Mouse (Mus musculus) left cerebral cortex, postnatal 36 days (tissue): ENCODE results near the gene Sdk2. TPM values are rescaled to one million over a fixed set of nuclear protein-coding genes. Genes with fewer than 3 reads are reported as not detected.

ENCODE experiments used
- DNase-seq, 2 experiments: peaks; one replicate each; pipeline ENCODE4 v3.0.0; 2021 to 2022; ENCODE audit warnings: low spot score in 2 of 2, mixed read lengths in 1 of 2
- intact Hi-C: fragments of 180-260 bp; cut with DNase I; formaldehyde crosslinking; loops from one replicate; pipeline ENCODE4 v1.15.1; 2025
- total RNA-seq, 2 experiments: library from RNA; stranded (reverse); gene quantifications; 2 replicates each; pipeline ENCODE4 v1.2.3; 2021

Gene Sdk2
- total RNA-seq, 2 experiments from 2014 or later, result 29.3 to 35.2 TPM

DNA sequence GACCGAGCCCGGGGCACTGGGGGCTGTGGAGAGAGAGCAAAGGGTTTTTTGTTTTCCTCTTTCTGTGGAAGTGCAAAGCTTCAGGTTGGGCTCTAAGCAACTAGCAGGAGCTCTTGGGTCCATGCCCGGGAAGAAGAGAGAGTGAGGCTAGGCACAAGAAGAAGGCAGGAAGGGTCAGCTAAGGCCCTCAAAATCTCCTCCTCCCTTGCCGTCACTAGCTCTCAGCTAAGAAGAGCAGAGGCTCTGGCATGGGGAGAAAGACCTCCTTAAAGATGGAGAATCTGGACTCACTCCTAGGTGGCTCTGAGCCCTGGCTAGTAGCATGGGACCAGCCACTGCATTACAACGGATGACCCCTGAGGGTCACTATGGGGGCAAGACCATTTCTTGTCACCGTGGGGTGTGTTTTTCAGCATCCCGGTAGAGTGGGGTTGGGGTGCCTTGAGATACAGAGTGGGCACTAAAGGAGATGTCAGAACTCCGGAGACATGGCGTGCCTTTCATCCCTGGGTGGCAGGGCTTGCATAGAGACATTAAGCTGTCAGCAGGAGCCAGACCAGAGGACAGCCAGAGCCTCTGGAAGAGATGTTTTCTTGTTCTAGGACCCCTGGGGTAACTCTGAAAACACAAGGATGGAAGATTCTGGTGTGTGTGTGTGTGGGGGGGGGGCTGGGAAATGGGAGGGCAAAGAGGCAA is 260.3 kb downstream of the Sdk2 start:
- intact Hi-C loops, result loop anchor here (2.0 to 10.0 kb wide), 3 partner anchors 56 to 632 kb away; partner anchors contain the start of gene Cdc42ep4
- DNase-seq, result no peak

DNA sequence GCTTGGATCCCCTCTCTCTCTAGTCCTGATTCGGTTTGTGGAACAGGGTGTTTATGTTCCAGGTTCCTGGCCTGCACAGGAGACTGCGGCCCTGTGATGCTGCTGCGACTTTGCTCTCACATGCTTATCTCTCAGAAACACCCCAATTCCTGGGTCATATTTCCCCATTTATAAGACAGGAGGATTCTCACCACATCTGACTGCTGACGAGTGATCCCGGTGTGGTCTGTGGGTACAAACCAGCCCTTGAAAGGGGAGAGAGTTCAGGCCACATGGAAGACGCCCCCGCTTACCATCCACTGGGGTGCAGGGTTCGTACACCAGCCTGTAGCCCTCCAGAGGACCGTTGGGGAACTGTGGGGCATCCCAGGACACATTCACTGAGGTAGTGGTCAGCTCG is 260.9 kb downstream of the Sdk2 start:
- intact Hi-C loops, result loop anchor here (2.0 to 10.0 kb wide), 3 partner anchors 55 to 631 kb away; partner anchors contain the start of gene Cdc42ep4
- DNase-seq, result no peak

DNA sequence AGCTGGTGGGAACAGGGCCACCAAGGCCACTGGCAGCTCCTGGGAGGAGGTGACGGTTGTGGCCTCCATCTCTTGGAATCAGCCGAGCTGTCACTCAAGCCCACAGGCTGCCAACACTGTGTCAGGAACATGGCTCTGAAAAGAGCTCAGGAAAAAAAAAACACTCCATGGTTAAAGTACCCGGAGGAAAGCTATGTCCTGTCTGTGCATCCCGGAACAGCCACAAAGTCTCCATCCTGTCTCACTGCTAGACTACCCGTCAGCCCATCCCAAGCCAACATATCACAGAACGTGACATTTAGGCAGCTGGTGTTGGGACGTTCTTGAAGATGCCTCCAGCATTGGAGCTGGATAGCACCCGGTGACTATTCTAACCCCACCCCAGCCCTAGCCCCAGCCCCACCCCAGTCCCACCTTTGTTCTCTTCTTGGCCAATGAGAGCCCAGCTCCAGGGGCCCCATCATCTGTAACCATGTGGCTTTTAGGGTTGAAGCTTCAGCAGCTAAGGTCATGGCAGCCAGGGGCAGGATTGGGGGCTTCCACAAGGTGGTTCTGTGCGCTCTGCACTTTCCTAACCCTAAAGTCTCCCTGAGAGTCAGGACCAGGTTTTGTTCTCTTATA is 263.4 kb downstream of the Sdk2 start:
- DNase-seq, result no peak
- intact Hi-C loops, result loop anchor here (10.0 kb wide), 2 partner anchors 499 to 629 kb away; no protein-coding TSS in a partner anchor

DNA sequence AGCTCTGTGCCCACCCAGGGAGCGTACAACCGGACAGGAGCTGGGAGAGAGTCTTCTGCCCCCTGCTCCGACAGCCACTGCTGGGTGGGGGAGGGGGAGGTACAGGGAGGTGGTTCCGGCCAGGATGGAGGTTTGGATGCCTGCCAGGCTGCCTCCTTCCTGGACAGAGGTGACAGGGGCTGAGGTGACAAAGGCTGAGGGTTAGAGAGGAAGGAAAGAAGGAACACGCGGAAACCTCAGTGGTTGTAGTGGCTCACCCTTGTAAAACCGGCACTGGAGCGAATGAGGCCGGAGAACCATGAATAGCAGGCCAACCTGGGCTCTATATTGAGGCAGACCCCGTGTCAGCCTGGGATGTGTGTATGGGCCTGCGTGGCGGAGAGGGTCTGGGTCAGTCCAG is 264.4 kb downstream of the Sdk2 start:
- intact Hi-C loops, result loop anchor here (10.0 kb wide), 2 partner anchors 498 to 628 kb away; no protein-coding TSS in a partner anchor
- no peak for DNase-seq

DNA sequence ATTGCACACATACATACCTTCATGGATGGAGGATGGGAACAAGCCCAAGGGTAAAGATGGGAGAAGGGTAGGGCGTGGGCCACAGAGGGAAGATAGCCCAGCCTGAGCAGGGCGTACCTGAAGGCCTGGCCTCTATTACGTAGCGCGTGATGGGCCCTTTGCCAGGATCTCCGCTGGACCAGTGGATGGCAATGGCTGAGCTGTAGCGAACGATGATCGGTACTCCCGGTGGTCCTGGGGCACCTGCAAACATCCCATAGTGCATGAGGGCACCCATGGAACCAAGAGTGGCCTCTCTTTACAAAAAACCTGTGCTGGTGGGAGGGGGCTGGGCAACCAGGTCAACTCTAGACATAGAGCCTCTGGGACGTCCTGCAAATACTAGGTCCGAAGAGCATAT is 266.8 kb downstream of the Sdk2 start:
- no peak for DNase-seq
- intact Hi-C loops, result loop anchor here (10.0 kb wide), 2 partner anchors 495 to 625 kb away; no protein-coding TSS in a partner anchor

DNA sequence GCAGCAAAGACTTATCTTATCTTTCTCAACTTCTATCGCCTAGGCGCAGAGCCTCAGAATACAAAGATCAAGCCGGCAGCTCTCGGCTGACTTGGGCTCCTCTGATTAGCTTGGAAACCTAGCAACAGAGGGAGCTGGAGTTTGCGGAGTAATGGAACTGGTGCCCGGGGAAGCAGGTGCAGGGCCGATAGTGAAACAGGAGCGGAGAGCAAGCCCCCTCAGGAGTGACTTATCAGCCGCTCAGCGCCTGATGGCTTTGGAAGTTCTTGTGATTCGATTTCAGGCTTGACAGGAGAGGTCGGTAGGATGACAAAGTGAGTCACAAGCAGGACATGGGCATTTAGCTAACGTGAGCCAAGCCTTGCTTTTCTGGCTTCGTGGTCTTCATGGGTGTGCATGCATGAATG is 267.8 kb downstream of the Sdk2 start:
- DNase-seq, result no peak
- intact Hi-C loops, result no loop called here

DNA sequence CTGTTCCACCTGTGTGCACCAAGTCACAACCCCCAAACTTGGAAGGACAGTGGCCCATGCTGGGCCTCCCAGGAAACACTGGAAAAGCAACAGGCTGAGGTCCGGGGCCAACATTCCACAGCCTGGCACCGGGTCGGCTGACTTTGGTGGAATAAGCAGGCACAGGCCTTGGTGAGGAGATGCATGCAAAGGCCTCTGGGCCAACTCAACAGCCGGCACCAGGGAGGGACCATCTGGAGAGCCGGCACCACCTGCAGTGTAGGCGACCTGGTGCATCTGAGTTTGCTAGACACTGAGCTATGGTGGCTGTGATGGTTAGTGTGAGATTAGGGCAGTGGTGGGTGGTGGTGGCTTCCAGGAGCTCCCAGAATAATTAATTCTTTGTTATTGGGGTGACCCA is 268.8 kb downstream of the Sdk2 start:
- intact Hi-C loops, result no loop called here
- peak in 1 of 2 experiments; percentile 70 for DNase-seq

DNA sequence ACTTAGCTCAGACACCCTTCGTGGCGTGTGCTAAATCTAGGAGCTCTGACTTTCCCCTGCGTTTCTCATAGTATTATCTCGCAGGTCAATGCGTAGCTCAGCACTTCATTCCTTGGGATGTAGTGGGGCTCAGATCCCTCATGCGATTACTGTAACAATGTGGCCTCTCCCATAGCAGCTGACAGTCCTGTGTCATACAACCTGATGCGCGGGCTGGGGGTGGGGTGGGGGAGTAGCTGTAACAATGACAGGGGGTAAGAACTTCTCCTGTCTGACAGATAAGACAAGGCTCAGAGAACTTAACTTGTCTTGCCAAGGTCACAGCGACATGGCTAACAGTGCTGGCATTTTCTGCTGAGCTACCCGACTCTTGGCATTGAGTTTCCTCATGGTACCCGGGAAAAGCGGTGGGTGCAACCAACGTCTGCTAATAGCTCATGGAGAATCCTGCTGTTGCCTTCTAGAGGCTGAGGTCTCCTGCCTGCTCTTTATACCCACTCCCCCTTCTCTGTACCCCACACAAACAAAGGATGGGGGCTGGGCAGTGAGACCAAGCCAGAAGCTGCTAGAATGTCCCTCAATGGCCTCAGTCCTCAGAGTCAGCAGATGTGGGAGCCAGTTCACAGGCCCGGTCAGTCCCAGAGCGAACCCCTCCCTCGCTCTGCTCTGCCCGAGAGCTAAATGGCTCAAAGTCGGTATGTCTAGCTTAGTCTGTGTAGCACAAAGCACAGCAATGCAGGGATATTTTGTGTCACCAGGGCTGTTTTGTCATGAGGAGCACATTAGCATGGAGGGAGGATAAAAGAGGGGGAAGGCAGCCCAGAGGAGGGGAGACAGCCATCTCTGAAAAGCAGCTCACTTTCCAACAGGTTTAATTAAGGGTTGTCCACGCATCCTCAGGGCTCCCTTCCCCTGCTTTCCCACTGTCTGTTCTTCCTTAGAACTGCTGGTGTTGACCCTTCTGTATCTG is 269.5 kb downstream of the Sdk2 start:
- DNase-seq, result no peak
- intact Hi-C loops, result no loop called here

DNA sequence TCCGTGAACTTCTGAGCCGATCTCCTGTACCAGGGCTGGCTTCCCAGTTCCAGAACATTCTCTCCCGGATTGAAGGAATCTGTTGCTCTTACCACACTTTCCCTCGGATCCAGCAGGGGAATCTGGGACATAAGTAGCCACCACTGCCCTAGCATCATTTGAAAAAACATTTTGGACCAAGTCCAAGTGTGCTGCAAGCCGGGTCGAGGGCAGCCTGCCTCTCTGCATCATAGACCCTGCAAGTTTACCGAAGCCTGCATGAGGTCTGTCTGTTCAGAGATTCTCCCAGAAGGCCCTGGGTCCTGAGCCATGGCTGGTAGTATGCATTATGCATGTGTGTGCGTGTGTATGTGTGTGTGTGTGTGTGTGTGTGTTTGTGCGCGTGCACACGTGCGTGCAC is 271.0 kb downstream of the Sdk2 start:
- no peak for DNase-seq
- intact Hi-C loops, result no loop called here

DNA sequence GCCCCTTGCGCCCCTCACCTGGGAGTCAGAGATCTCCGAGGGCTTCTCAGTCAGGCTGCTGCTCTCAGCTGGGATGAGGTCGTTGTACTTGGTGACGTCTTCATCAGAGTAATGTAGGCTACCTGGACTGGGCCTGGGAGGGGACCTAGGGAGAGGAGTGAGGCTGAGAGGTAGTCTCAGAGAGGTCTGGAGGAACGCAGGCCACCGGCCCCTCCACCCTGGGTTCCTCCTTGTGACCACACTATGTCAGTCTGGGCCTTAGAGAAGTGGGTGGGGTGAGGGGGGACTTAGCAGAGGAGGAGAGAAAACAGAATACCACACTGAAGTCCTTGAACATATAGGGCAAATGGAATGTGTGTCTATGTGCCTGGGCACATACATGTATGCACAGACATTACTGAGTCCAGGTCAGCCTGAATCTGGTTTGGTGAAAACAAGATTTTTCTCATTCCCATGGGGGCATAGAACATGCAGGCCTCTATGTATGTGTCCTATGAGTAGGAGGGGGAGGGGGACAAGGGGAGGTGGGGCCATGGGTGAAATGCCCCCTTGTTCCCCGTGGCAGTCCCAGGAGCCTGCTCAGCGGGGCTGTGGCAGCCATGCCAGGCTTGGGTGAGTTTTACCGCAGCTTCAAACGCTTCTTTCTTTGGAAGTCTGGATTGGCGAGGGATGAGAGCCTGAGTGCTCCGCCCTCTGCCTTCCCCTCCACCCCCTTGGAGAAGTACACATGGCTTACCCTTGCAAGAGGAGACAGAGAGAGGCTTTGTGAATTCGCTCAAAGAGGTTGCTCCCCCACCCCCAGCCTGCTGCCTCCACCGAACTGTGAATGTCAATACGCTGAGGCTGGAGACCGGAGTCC is 275.3 kb downstream of the Sdk2 start:
- DNase-seq, result no peak
- intact Hi-C loops, result no loop called here

DNA sequence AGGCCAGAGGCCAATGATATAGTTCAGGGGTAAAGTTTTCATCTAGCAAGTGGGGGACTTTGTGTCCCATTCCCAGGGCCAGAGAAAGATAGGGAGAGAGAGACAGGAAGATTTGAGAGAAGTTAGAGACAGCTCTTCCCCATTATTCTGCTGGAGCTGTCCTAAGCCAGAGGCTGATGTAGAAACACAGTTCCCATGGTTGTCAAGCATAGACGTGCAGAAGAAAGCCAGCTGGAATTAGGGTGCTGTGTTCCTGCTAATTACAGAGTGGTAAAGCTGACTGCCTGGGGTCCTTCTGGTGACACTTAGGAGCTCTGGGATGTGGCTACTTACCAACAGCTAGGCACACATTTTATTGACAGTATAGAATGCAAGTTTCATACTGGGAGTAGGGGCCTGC is 277.7 kb downstream of the Sdk2 start:
- intact Hi-C loops, result no loop called here
- no peak for DNase-seq

DNA sequence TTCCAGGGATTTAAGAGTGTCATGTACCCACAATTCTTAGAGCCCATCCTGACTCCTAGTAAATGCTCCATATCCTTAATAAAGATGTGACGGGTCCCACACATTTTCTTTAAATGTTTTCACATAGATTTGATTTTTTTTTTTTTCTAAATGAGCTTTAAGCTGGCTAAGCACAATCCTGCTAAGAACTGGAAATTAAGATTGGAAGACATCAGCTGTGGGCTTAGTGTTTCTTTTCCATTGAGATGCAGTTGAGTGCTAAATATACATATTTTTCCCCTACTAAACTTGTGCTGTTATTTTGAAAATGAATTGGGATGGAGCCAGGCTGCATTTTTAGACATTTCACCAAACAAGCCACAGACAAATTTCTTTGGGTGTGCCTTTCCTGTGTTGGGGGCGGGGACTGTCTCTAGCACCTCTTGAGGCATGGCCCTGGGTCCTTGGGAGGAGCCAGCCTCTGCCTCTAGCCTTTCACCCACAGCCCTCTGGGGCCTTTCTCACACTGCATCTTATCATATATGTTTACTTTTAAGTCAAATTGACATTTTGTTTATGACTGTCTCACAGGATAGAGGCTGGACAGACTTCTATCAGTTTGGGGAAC is 278.6 kb downstream of the Sdk2 start:
- intact Hi-C loops, result no loop called here
- DNase-seq, result no peak

DNA sequence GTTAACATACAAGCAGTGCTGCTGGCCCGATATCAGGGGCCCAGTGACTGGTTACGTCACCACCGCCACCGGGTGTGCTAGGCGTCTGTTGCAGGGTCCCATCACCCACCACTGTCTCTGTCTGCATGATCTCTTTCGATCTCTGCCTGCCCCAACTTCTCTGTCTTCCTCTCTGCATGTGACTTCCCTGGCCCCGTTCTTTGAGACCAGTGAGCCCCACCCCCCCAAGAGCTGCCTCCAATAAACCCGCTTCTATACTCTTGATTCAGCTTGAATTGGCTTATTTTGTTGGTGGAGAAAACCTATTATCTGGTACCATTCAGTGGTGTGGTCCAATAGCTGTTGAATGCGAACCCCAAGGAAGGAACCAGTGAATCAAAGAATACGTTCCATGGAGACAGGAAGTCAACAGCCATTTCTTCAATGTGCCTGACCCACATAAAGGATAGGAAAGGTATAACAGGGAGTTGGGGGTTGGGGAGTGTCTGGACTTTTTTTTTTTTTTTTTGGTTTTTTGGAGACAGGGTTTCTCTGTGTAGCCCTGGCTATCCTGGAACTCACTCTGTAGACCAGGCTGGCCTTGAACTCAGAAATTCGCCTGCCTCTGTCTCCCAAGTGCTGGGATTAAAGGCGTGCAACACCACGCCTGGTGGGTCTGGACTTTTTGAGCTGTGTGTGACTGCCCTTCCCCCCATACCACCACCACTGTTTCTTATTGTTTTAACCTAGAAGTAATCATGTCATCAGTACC is 279.2 kb downstream of the Sdk2 start:
- DNase-seq, result no peak
- intact Hi-C loops, result no loop called here

DNA sequence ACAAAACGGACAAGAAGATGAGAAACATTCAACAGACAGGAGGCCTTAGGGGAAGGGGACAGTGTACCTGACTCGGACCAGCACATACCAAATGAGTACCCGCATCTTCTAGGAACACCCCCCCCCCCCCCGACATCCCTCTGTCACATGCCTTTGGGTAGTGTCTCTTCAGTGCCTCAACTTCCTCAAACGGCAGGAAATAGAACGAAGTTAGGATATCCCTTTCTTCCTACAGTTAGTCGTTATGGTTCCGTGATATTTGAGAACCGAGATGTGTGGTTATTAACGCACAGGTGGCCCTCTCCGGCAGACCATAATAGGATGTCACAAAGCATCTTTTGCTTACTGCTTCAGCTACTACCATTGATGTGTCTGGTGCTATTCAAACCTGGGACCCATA is 279.8 kb downstream of the Sdk2 start:
- intact Hi-C loops, result no loop called here
- DNase-seq, result no peak

DNA sequence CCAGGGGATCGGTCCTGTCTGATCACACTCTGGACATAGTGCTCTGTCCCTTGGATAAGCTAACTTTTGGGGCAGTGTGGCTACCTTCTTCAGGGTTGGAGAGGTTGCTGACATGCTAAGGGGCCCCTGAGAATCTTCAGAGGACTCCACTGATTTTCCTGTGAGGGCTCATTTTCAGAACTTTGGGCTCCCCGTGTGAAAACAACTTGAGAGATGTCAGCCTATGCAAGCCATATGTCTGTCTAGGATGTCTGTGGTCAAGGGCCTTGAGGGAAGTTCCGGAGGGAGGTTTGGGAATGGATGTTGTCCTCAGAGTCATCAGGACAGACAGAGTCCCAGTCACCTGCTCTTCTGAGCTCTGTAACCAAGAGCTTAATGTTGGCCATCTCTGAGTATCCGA is 280.5 kb downstream of the Sdk2 start:
- intact Hi-C loops, result no loop called here

DNA sequence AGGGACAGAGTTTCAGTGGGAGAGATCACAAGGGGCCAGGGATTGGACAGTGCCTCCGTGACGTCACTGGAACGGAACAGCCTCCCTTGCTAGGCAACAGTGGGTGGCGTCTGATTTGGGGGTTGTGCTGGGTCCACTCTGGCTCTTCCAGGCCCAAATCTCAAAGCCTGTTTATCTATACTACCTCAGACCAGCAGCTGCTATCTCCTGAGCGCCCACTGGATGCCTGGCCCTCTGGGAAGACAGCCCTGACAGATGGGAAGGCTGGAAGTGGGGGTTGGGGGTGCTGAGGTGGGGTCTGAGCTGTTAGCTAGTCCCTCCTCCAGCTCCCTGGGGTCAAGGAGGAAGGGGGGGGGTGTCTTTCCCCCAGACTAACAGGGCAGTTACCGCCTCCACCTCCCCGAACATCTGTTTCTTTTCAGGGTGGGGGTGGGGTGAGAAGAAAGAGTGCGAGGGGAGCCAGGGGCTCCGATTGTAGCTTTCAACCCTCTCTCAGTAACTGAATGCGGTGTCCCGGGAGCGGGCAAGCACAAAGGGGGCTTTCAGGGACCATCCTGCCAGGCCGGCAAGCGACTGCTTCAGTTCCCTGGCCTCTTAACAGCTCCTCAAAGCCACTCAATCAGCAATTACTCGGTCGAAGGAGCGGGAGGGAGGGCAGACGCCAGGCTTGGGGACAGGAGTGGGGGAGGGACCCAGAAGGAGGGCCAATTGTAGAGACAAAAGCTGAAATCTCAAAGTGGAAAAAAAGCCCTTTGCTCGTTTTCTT is 281.3 kb downstream of the Sdk2 start:
- intact Hi-C loops, result loop anchor here (2.0 kb wide), 1 partner anchor 35 kb away; the partner anchor contains the start of gene Cdc42ep4
- DNase-seq, result peak; percentile 49 to 50

More for the DNA sequence above, 280.5 kb downstream of the Sdk2 start:
- no peak for DNase-seq
